Mouse (Mus musculus) heart, embryonic 15.5 days (tissue): ENCODE results near the gene 1700016D06Rik. TPM values are rescaled to one million over a fixed set of nuclear protein-coding genes. Genes with fewer than 3 reads are reported as not detected.

Experiments
- ATAC-seq: fragments of 200-750 bp; cut with Nextera tagmentation; replicated peaks from 2 replicates; pipeline ENCODE4 v1.8.0; 2017; ENCODE audit warnings: low read depth, moderate TSS enrichment; ENCODE audit not compliant: insufficient number of reproducible peaks, insufficient read depth, low FRiP score
- H3K27ac ChIP-seq: fragments of 300-500 bp; sonication (generic); 2 replicates; pipeline ENCODE4 v1.5.1; 2015; ENCODE audit warnings: mild to moderate bottlenecking, inconsistent platforms
- H3K27me3 ChIP-seq: fragments of 300-500 bp; sonication (generic); 2 replicates; pipeline ENCODE4 v1.6.1; 2015; ENCODE audit warnings: inconsistent platforms
- H3K36me3 ChIP-seq: fragments of 300-500 bp; sonication (generic); 2 replicates; pipeline ENCODE4 v1.6.1; 2015; ENCODE audit warnings: mild to moderate bottlenecking, inconsistent platforms
- H3K4me1 ChIP-seq: fragments of 300-500 bp; sonication (generic); replicated peaks from 2 replicates; pipeline ENCODE4 v1.6.1; 2015; ENCODE audit warnings: inconsistent platforms
- H3K4me2 ChIP-seq: fragments of 300-500 bp; sonication (generic); 2 replicates; pipeline ENCODE4 v1.6.1; 2015; ENCODE audit warnings: inconsistent platforms, mild to moderate bottlenecking, moderate library complexity
- H3K4me3 ChIP-seq: fragments of 300-500 bp; sonication (generic); 2 replicates; pipeline ENCODE4 v1.5.1; 2015; ENCODE audit warnings: mild to moderate bottlenecking, inconsistent platforms
- H3K9ac ChIP-seq: fragments of 300-500 bp; sonication (generic); 2 replicates; pipeline ENCODE4 v1.6.1; 2015; ENCODE audit warnings: mild to moderate bottlenecking, inconsistent platforms
- H3K9me3 ChIP-seq: fragments of 300-500 bp; sonication (generic); replicated peaks from 2 replicates; pipeline ENCODE4 v1.6.1; 2016; ENCODE audit warnings: inconsistent platforms
- WGBS: fragments of 180-500 bp; shearing (Covaris S2); methylation state at CpG from one replicate; pipeline ENCODE4 v1.1.7; 2015; ENCODE audit warnings: mixed read lengths; 5-methylcytosine and 5-hydroxymethylcytosine counted together
- polyA plus RNA-seq: library from polyadenylated mRNA; unstranded; fragments of >200 nt; fragmentation: Nextera tagmentation; extraction: Ambion mirVana; gene quantifications from 2 replicates; pipeline ENCODE4 v1.2.1, GENCODE M21; 2015

1700016D06Rik gene
- polyA plus RNA-seq, 1 experiment from 2014 or later = not detected

GRCm38 (mm10) chr8:11634331-11635011 lies 66.4 kb downstream of the 1700016D06Rik start:
- H3K36me3 ChIP-seq = peaks cover 22% of the 10 kb centered on the region
- no peak for ATAC-seq

GRCm38 (mm10) chr8:11633414-11633813 lies 67.4 kb downstream of the 1700016D06Rik start:
- Histone ChIP-seq H3K9me3 (no peaks in the 10 kb centered on the region), H3K4me2 (peak overlapping the region; percentile 88), H3K36me3 (peaks cover 25% of the 10 kb centered on the region), H3K4me1 (peaks cover 53% of the 10 kb centered on the region), H3K9ac (peak overlapping the region; percentile 89; the same call in 1 of the 2 replicates), H3K27ac (peak overlapping the region; percentile 99), H3K27me3 (no peaks in the 10 kb centered on the region), H3K4me3 (peak overlapping the region; percentile 88)
- 31% methylated on average over 7 of the region's 7 CpGs for WGBS
- ATAC-seq = no peak

More at GRCm38 (mm10) chr8:11634331-11635011, 66.4 kb downstream of the 1700016D06Rik start:
- WGBS = under 1% methylated on average over 39 of the region's 39 CpGs
- Histone ChIP-seq H3K27me3 (no peaks in the 10 kb centered on the region), H3K9ac (peak overlapping the region; percentile 89), H3K9me3 (no peaks in the 10 kb centered on the region), H3K27ac (peak overlapping the region; percentile 99), H3K4me2 (peak overlapping the region; percentile 88), H3K4me1 (peaks cover 46% of the 10 kb centered on the region), H3K4me3 (peak overlapping the region; percentile 88)

GRCm38 (mm10) chr8:11632406-11632805 lies 68.5 kb downstream of the 1700016D06Rik start:
- no peak overlapping the region for H3K4me3 ChIP-seq
- ATAC-seq = no peak
- no peaks in the 10 kb centered on the region for H3K27me3 ChIP-seq
- peak overlapping the region; percentile 99 for H3K27ac ChIP-seq
- H3K9ac ChIP-seq = no peak overlapping the region
- 10% methylated on average over 2 of the region's 2 CpGs for WGBS
- peaks cover 33% of the 10 kb centered on the region for H3K36me3 ChIP-seq
- no peaks in the 10 kb centered on the region for H3K9me3 ChIP-seq
- peaks cover 58% of the 10 kb centered on the region for H3K4me1 ChIP-seq
- H3K4me2 ChIP-seq = peak overlapping the region; percentile 88

- H3K4me1 ChIP-seq = peaks cover 59% of the 10 kb centered on the region
- no peak overlapping the region for H3K4me3 ChIP-seq
- peaks cover 46% of the 10 kb centered on the region for H3K36me3 ChIP-seq
Observed at GRCm38 (mm10) chr8:11629206-11629605, 71.7 kb downstream of the 1700016D06Rik start.

GRCm38 (mm10) chr8:11628506-11629132 lies 72.2 kb downstream of the 1700016D06Rik start:
- Histone ChIP-seq H3K4me3 (no peak overlapping the region), H3K4me1 (peaks cover 53% of the 10 kb centered on the region), H3K9me3 (no peaks in the 10 kb centered on the region), H3K27ac (no peak overlapping the region), H3K4me2 (no peak overlapping the region), H3K9ac (no peak overlapping the region), H3K36me3 (peaks cover 46% of the 10 kb centered on the region), H3K27me3 (no peaks in the 10 kb centered on the region)
- WGBS = 68% methylated on average over 7 of the region's 7 CpGs
- no peak for ATAC-seq

More at GRCm38 (mm10) chr8:11629206-11629605, 71.7 kb downstream of the 1700016D06Rik start:
- Histone ChIP-seq H3K4me2 (no peak overlapping the region), H3K27ac (no peak overlapping the region), H3K27me3 (no peaks in the 10 kb centered on the region), H3K9me3 (no peaks in the 10 kb centered on the region), H3K9ac (no peak overlapping the region)
- ATAC-seq = no peak
- 76% methylated on average over 5 of the region's 5 CpGs for WGBS

GRCm38 (mm10) chr8:11627717-11628116 lies 73.1 kb downstream of the 1700016D06Rik start:
- no peaks in the 10 kb centered on the region for H3K27me3 ChIP-seq
- peaks cover 48% of the 10 kb centered on the region for H3K4me1 ChIP-seq
- no peak for ATAC-seq
- 81% methylated on average over 9 of the region's 9 CpGs for WGBS
- H3K27ac ChIP-seq = no peak overlapping the region
- H3K9me3 ChIP-seq = no peaks in the 10 kb centered on the region
- H3K4me3 ChIP-seq = no peak overlapping the region
- no peak overlapping the region for H3K4me2 ChIP-seq
- H3K9ac ChIP-seq = no peak overlapping the region
- H3K36me3 ChIP-seq = peaks cover 46% of the 10 kb centered on the region

- Histone ChIP-seq H3K4me2 (no peak overlapping the region), H3K27me3 (no peaks in the 10 kb centered on the region), H3K4me1 (peaks cover 30% of the 10 kb centered on the region), H3K9me3 (no peaks in the 10 kb centered on the region), H3K9ac (no peak overlapping the region), H3K27ac (no peak overlapping the region), H3K4me3 (no peak overlapping the region), H3K36me3 (peaks cover 42% of the 10 kb centered on the region)
- ATAC-seq = no peak
- 46% methylated on average over 4 of the region's 4 CpGs for WGBS
Observed at GRCm38 (mm10) chr8:11625084-11625483, 75.8 kb downstream of the 1700016D06Rik start.

- Histone ChIP-seq H3K36me3 (peaks cover 57% of the 10 kb centered on the region), H3K4me1 (peaks cover 4% of the 10 kb centered on the region), H3K9me3 (no peaks in the 10 kb centered on the region), H3K27ac (no peak overlapping the region), H3K4me3 (no peak overlapping the region), H3K27me3 (no peaks in the 10 kb centered on the region), H3K9ac (no peak overlapping the region), H3K4me2 (no peak overlapping the region)
- WGBS = 83% methylated on average over 3 of the region's 3 CpGs
- no peak for ATAC-seq
Observed at GRCm38 (mm10) chr8:11619091-11619490, 81.8 kb downstream of the 1700016D06Rik start.

GRCm38 (mm10) chr8:11618063-11618462 lies 82.8 kb downstream of the 1700016D06Rik start:
- Histone ChIP-seq H3K4me2 (no peak overlapping the region), H3K4me1 (peaks cover 3% of the 10 kb centered on the region), H3K9me3 (no peaks in the 10 kb centered on the region), H3K27ac (no peak overlapping the region), H3K9ac (no peak overlapping the region), H3K27me3 (no peaks in the 10 kb centered on the region), H3K36me3 (peaks cover 64% of the 10 kb centered on the region), H3K4me3 (no peak overlapping the region)
- no peak for ATAC-seq
- 80% methylated on average over 2 of the region's 2 CpGs for WGBS

- no peak for ATAC-seq
- no peak overlapping the region for H3K4me2 ChIP-seq
- no peak overlapping the region for H3K9ac ChIP-seq
- no peak overlapping the region for H3K27ac ChIP-seq
- H3K27me3 ChIP-seq = no peaks in the 10 kb centered on the region
- peaks cover 72% of the 10 kb centered on the region for H3K36me3 ChIP-seq
- WGBS = 9% methylated on average over 1 of the region's 1 CpGs
- H3K9me3 ChIP-seq = no peaks in the 10 kb centered on the region
- no peak overlapping the region for H3K4me3 ChIP-seq
- no peaks in the 10 kb centered on the region for H3K4me1 ChIP-seq
Observed at GRCm38 (mm10) chr8:11616294-11616693, 84.6 kb downstream of the 1700016D06Rik start.

GRCm38 (mm10) chr8:11614126-11614835 lies 86.6 kb downstream of the 1700016D06Rik start:
- H3K4me3 ChIP-seq = no peak overlapping the region
- no peak overlapping the region for H3K4me2 ChIP-seq
- no peaks in the 10 kb centered on the region for H3K27me3 ChIP-seq
- no peaks in the 10 kb centered on the region for H3K4me1 ChIP-seq
- no peaks in the 10 kb centered on the region for H3K9me3 ChIP-seq
- ATAC-seq = no peak
- WGBS = 72% methylated on average over 6 of the region's 6 CpGs
- no peak overlapping the region for H3K27ac ChIP-seq
- no peak overlapping the region for H3K9ac ChIP-seq
- peaks cover 67% of the 10 kb centered on the region for H3K36me3 ChIP-seq
